Comparison of ENCODE assay signal across 7 mouse cellular contexts in the genomic region with DNA sequence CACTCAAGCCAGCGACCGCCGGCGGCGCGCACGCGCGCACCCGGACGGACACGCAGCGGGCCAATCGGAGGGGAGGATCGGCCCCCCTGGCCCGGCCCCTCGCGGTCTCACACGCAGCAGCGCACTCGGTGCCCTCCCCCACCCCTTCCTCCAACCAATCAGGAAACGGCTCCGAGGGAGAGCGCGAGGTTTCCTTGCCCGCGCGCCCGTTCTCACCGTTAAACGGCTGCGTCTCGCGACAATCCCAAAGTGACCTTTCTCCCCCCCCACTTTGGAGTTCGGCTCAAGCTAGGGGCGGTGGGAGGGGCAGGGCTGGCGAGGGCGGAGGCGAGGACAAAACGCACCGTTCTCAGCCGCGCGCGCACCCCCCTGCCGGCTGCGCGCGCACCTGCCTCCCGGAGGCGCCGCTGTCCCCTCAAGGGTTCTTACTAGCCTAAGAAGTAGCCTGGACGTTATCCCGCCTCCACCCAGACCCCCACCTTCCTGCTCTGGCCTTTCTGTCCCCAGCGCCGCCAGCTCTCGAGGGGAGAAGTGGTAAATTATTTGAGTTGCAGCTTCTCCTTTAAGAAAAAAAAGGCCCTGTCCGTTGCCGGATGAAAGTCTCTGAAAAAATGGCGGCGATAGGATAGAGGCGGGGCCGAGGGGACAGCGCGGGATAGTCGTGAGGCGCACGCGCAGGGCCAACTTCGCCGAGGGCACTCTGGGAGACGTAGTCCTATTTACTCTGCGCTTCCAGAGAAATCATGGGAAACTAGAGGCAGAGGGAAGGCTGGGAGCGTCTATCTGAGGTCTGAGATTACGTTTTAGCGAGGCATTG. TPM values are rescaled to one million over a fixed set of nuclear protein-coding genes. Genes with fewer than 3 reads are reported as not detected.
DNase-seq lines count a peak whose midpoint lies in the region; ATAC-seq and TF ChIP-seq lines count a peak whose summit lies in the region.

Gene Zfp91, minus strand, starts transcription at position 616 of the 817 bp plus-strand sequence.
Gene Lpxn, plus strand, starts transcription at position 683 of the 817 bp plus-strand sequence.

- H3K27me3 ChIP-seq in embryonic facial prominence, embryonic 10.5 days (replicated peaks; ENCODE audit: low read depth, poor library complexity, severe bottlenecking): no peaks in the 10 kb centered on the region
- H3K27me3 ChIP-seq in intestine, postnatal 0 days (replicated peaks; ENCODE audit: control insufficient read depth, insufficient read depth, low read length): no peaks in the 10 kb centered on the region
- no peaks in the 10 kb centered on the region for H3K27me3 ChIP-seq in midbrain, embryonic 12.5 days
- H3K27me3 ChIP-seq in small intestine, adult 2 months (ENCODE audit: control insufficient read depth, insufficient read depth, low read length): no peaks in the 10 kb centered on the region

- H3K4me2 ChIP-seq in intestine, postnatal 0 days (replicated peaks; ENCODE audit: low read depth): peak within 1 kb of the TSS; percentile 71
- peak within 1 kb of the TSS; percentile 70 for H3K4me2 ChIP-seq in midbrain, embryonic 12.5 days (replicated peaks)

- peak within 1 kb of the TSS; percentile 100 for H3K9ac ChIP-seq in intestine, postnatal 0 days (ENCODE audit: low read depth, low read length)
- peak within 1 kb of the TSS; percentile 97 for H3K9ac ChIP-seq in midbrain, embryonic 12.5 days (replicated peaks)

- TF ChIP-seq POLR2A in small intestine, adult 2 months (IDR thresholded peaks at IDR 0.05; ENCODE audit: low read depth, low read length): peak; percentile 17

- WGBS in embryonic facial prominence, embryonic 10.5 days: under 1% methylated on average over 76 of the region's 76 CpGs
- under 1% methylated on average over 64 of the region's 76 CpGs for WGBS in intestine, postnatal 0 days
- WGBS in midbrain, embryonic 12.5 days: under 1% methylated on average over 55 of the region's 76 CpGs
- under 1% methylated on average over 75 of the region's 76 CpGs for WGBS in small intestine, adult 2 months

- H3K27ac ChIP-seq in embryonic facial prominence, embryonic 10.5 days (replicated peaks): peak within 1 kb of the TSS; percentile 99
- H3K27ac ChIP-seq in intestine, postnatal 0 days (ENCODE audit: low read depth, low read length): peak within 1 kb of the TSS; percentile 100
- peak within 1 kb of the TSS; percentile 99 for H3K27ac ChIP-seq in midbrain, embryonic 12.5 days (replicated peaks)
- peak within 1 kb of the TSS; percentile 99 for H3K27ac ChIP-seq in small intestine, adult 2 months (ENCODE audit: insufficient read depth, low read depth, low read length)

- peak; percentile 94 for ATAC-seq in intestine, postnatal 0 days
- ATAC-seq in midbrain, embryonic 12.5 days (ENCODE audit: low FRiP score, low read depth): peak; percentile 93

- H3K9me3 ChIP-seq in embryonic facial prominence, embryonic 10.5 days: no peaks in the 10 kb centered on the region
- H3K9me3 ChIP-seq in intestine, postnatal 0 days (ENCODE audit: control insufficient read depth): no peaks in the 10 kb centered on the region
- H3K9me3 ChIP-seq in midbrain, embryonic 12.5 days: no peaks in the 10 kb centered on the region

- intact Hi-C loops in left cerebral cortex, postnatal 4 days (cut with DNase I): loop anchor here (5.0 to 10.0 kb wide), 3 partner anchors 198 to 791 kb away; partner anchors contain the start of gene Gm4952

- peak; percentile 97 for DNase-seq in adrenal gland, postnatal 10 days
- peak; percentile 99 for DNase-seq in embryonic facial prominence, embryonic 10.5 days (ENCODE audit: low spot score)
- DNase-seq in gonadal fat pad, adult 2 months (ENCODE audit: low read depth): peak; percentile 84
- peak; percentile 99 for DNase-seq in left cerebral cortex, postnatal 4 days

- H3K36me3 ChIP-seq in embryonic facial prominence, embryonic 10.5 days (replicated peaks): no peaks in the 10 kb centered on the region
- no peaks in the 10 kb centered on the region for H3K36me3 ChIP-seq in intestine, postnatal 0 days (ENCODE audit: control insufficient read depth, insufficient read depth)
- H3K36me3 ChIP-seq in midbrain, embryonic 12.5 days: no peaks in the 10 kb centered on the region
- H3K36me3 ChIP-seq in small intestine, adult 2 months (ENCODE audit: control insufficient read depth, insufficient read depth, low read length): 0 out of 2 replicates have a peak, but pooled peaks cover 2% of the 10 kb centered on the region

- peak within 1 kb of the TSS; percentile 89 for H3K4me3 ChIP-seq in embryonic facial prominence, embryonic 10.5 days
- peak within 1 kb of the TSS; percentile 99 for H3K4me3 ChIP-seq in intestine, postnatal 0 days (ENCODE audit: low read depth, low read length)
- H3K4me3 ChIP-seq in midbrain, embryonic 12.5 days: peak within 1 kb of the TSS; percentile 96
- H3K4me3 ChIP-seq in small intestine, adult 2 months (ENCODE audit: low read depth, low read length): peak within 1 kb of the TSS; percentile 97

- no peak; the same call in 1 of the 2 replicates for TF ChIP-seq CTCF in intestine, postnatal 0 days (IDR thresholded peaks at IDR 0.05; ENCODE audit: low read depth)
- TF ChIP-seq CTCF in small intestine, adult 2 months (IDR thresholded peaks at IDR 0.05; ENCODE audit: extremely low read depth, insufficient read length, insufficient replicate concordance, low read depth, low read length): peak; percentile 20; the same call in 1 of the 2 replicates

- H3K4me1 ChIP-seq in embryonic facial prominence, embryonic 10.5 days: peaks cover 25% of the 10 kb centered on the region
- no peaks in the 10 kb centered on the region; the same call in 1 of the 2 replicates for H3K4me1 ChIP-seq in intestine, postnatal 0 days (replicated peaks; ENCODE audit: control insufficient read depth, insufficient read depth, low read length)
- peaks cover 19% of the 10 kb centered on the region for H3K4me1 ChIP-seq in midbrain, embryonic 12.5 days
- peaks cover 2% of the 10 kb centered on the region; the same call in 1 of the 2 replicates for H3K4me1 ChIP-seq in small intestine, adult 2 months (ENCODE audit: control insufficient read depth, insufficient read depth, insufficient read length, low read length)

RNA-seq across cellular contexts. Expression of gene Zfp91, which starts in this region (rescaled TPM):
- total RNA-seq in adrenal gland, postnatal 10 days (2021): 10 to 100 TPM; 80.6 to 86.3 TPM
- 13.1 and 14.2 TPM in 2 replicates for polyA plus RNA-seq in embryonic facial prominence, embryonic 10.5 days (2016; fragmentation: Nextera tagmentation; extraction: Ambion mirVana)
- polyA plus RNA-seq in gonadal fat pad, adult 2 months (2012; rRNA removed): 21.8 and 24.6 TPM in 2 replicates
- 13.6 and 15.1 TPM in 2 replicates for polyA plus RNA-seq in intestine, postnatal 0 days (2015; fragmentation: Nextera tagmentation; extraction: Ambion mirVana)
- 10 to 100 TPM; 60.3 to 62.7 TPM for total RNA-seq in left cerebral cortex, postnatal 4 days (2021)
- 22.1 and 22.7 TPM in 2 replicates for polyA plus RNA-seq in midbrain, embryonic 12.5 days (2016; fragmentation: Nextera tagmentation; extraction: Ambion mirVana)
- polyA plus RNA-seq in small intestine, adult 2 months (2012; rRNA removed): 3.3 and 8.0 TPM in 2 replicates

RNA-seq across cellular contexts. Expression of gene Lpxn, which starts in this region (rescaled TPM):
- 1 to 10 TPM; 2.0 to 2.1 TPM for total RNA-seq in adrenal gland, postnatal 10 days (2021)
- polyA plus RNA-seq in embryonic facial prominence, embryonic 10.5 days (2016; fragmentation: Nextera tagmentation; extraction: Ambion mirVana): 0.71 and 0.72 TPM in 2 replicates
- 6.1 and 8.2 TPM in 2 replicates for polyA plus RNA-seq in gonadal fat pad, adult 2 months (2012; rRNA removed)
- 1.7 and 1.9 TPM in 2 replicates for polyA plus RNA-seq in intestine, postnatal 0 days (2015; fragmentation: Nextera tagmentation; extraction: Ambion mirVana)
- under 1 TPM; 0.40 to 0.82 TPM for total RNA-seq in left cerebral cortex, postnatal 4 days (2021)
- polyA plus RNA-seq in midbrain, embryonic 12.5 days (2016; fragmentation: Nextera tagmentation; extraction: Ambion mirVana): 1.3 and 1.8 TPM in 2 replicates
- polyA plus RNA-seq in small intestine, adult 2 months (2012; rRNA removed): 2.8 and 4.8 TPM in 2 replicates

Comparison
In these comparisons a context has a peak if more than half of its experiments do, and no peak if none do; other contexts are left out.
1. Peak in every context shown above with its lines: DNase-seq, ATAC-seq, H3K4me3 ChIP-seq and H3K27ac ChIP-seq.